Mouse (Mus musculus) lung, postnatal 36 days (tissue): Measurements from ENCODE around the gene Galntl6.
"Not testable (repeated sequence)": the region's sequence is repeated elsewhere in the genome, so short reads cannot be mapped to it uniquely, and the experiment has no call there.

Experiments used
- DNase-seq: peaks from one replicate; pipeline ENCODE4 v3.0.0; 2022; ENCODE audit warnings: mixed read lengths

Gene Galntl6

GRCm38 (mm10) chr8:58597834-58598233 is 314.6 kb downstream of the Galntl6 start:
- no peak for DNase-seq

- DNase-seq: no peak
Measured at GRCm38 (mm10) chr8:58575346-58575745, 337.1 kb downstream of the Galntl6 start.

GRCm38 (mm10) chr8:58568086-58568485 is 344.4 kb downstream of the Galntl6 start:
- DNase-seq: no peak

- no peak for DNase-seq
Measured at GRCm38 (mm10) chr8:58566115-58566514, 346.3 kb downstream of the Galntl6 start.

GRCm38 (mm10) chr8:58535781-58536180 is 376.7 kb downstream of the Galntl6 start:
- no peak for DNase-seq

- no peak for DNase-seq
Measured at GRCm38 (mm10) chr8:58534631-58535030, 377.8 kb downstream of the Galntl6 start.

GRCm38 (mm10) chr8:58523443-58523842 is 389.0 kb downstream of the Galntl6 start:
- no peak for DNase-seq

GRCm38 (mm10) chr8:58521932-58522331 is 390.5 kb downstream of the Galntl6 start:
- no peak for DNase-seq

GRCm38 (mm10) chr8:58510516-58510915 is 401.9 kb downstream of the Galntl6 start:
- no peak for DNase-seq

- DNase-seq: no peak
Measured at GRCm38 (mm10) chr8:58509051-58509450, 403.4 kb downstream of the Galntl6 start.

- no peak for DNase-seq
Measured at GRCm38 (mm10) chr8:58487099-58487498, 425.3 kb downstream of the Galntl6 start.

- not testable (repeated sequence) for DNase-seq
Measured at GRCm38 (mm10) chr8:58463342-58463741, 449.1 kb downstream of the Galntl6 start.

- DNase-seq: no peak
Measured at GRCm38 (mm10) chr8:58442696-58443095, 469.7 kb downstream of the Galntl6 start.

- DNase-seq: no peak
Measured at GRCm38 (mm10) chr8:58418481-58418880, 494.0 kb downstream of the Galntl6 start.

- DNase-seq: no peak
Measured at GRCm38 (mm10) chr8:58417551-58417950, 494.9 kb downstream of the Galntl6 start.

- no peak for DNase-seq
Measured at GRCm38 (mm10) chr8:58396500-58396899, 515.9 kb downstream of the Galntl6 start.

- no peak for DNase-seq
Measured at GRCm38 (mm10) chr8:58395879-58396278, 516.6 kb downstream of the Galntl6 start.

GRCm38 (mm10) chr8:58372389-58372788 is 540.1 kb downstream of the Galntl6 start:
- no peak for DNase-seq

GRCm38 (mm10) chr8:58371979-58372378 is 540.5 kb downstream of the Galntl6 start:
- no peak for DNase-seq

GRCm38 (mm10) chr8:58331151-58331550 is 581.3 kb downstream of the Galntl6 start:
- DNase-seq: no peak

- no peak for DNase-seq
Measured at GRCm38 (mm10) chr8:58313482-58313881, 599.0 kb downstream of the Galntl6 start.

- no peak for DNase-seq
Measured at GRCm38 (mm10) chr8:58291487-58291886, 621.0 kb downstream of the Galntl6 start.

GRCm38 (mm10) chr8:58290080-58290479 is 622.4 kb downstream of the Galntl6 start:
- no peak for DNase-seq

- no peak for DNase-seq
Measured at GRCm38 (mm10) chr8:58265485-58265884, 647.0 kb downstream of the Galntl6 start.

GRCm38 (mm10) chr8:58258577-58259315 is 653.7 kb downstream of the Galntl6 start:
- no peak for DNase-seq
